Mouse (Mus musculus): ENCODE measurements around the gene Wdr24. TPM values are rescaled to one million over a fixed set of nuclear protein-coding genes. Genes with fewer than 3 reads are reported as not detected.

Gene Wdr24
- total and polyA plus RNA-seq, 2 experiments from 2014 or later = 10.5 to 13.3 TPM

DNA sequence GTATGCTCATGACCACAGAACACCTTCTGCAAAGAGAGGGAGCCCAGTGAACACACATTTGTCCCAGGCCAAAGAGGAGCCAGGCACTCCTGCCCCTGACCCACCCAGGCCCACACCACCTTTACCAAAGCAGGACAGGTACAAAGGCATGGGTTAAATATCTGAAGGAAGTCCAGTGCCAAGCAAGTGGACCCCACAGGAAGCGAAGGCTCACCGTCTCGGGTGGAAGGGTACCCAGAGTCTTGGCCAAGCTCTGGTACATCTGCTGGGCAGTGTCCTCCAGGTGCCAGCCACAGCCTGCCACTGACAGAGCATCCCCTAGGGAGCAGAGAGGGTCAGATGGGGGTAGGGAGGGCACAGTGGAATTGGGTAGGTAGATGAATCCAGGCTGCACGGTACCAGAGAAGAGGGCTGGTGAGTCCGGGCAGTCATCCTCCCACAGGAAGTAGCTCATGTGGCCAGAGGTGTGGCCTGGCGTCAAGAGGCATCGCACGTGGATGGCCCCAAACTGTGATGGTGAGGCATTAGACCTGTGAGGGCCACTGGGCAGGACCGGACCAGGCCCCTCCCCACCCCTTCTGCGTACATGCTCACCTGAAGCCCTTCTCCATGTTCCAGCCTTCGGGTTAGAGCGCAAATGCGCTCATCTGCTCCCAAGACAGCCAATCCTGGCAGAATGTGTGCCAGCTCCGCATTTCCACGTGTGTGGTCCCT is 39.4 kb upstream of the Wdr24 start:
- Histone ChIP-seq H3K27ac (ENCODE audit: low read depth) (no peak overlapping the region), H3K36me3 (replicated peaks; ENCODE audit: control insufficient read depth, insufficient read depth, low read length) (peaks cover 48% of the 10 kb centered on the region), H3K4me3 (ENCODE audit: low read depth, low read length) (no peak overlapping the region), H3K9ac (replicated peaks; ENCODE audit: low read depth, low read length) (peak overlapping the region; percentile 55; the same call in 1 of the 2 replicates), H3K27me3 (ENCODE audit: control insufficient read depth, insufficient read depth, low read length) (no peaks in the 10 kb centered on the region), H3K9me3 (replicated peaks; ENCODE audit: control insufficient read depth, low read length) (no peaks in the 10 kb centered on the region), H3K4me2 (ENCODE audit: low read depth, low read length) (peak overlapping the region; percentile 84; the same call in 1 of the 2 replicates), H3K4me1 (ENCODE audit: control insufficient read depth, insufficient read depth) (peaks cover 10% of the 10 kb centered on the region)
- DNase-seq (ENCODE audit: low spot score) (no peak), ATAC-seq (ENCODE audit: insufficient read depth, low read depth) (no peak)
- 83% methylated on average over 15 of the region's 15 CpGs for WGBS
- no peak for TF ChIP-seq CTCF (IDR thresholded peaks at IDR 0.05; ENCODE audit: low read depth)
- TF ChIP-seq EP300 (IDR thresholded peaks at IDR 0.05; ENCODE audit: low read depth) = no peak

- Histone ChIP-seq H3K27ac (ENCODE audit: low read depth) (peak within 1 kb of the TSS; percentile 61; the same call in 1 of the 2 replicates), H3K27me3 (ENCODE audit: control insufficient read depth, insufficient read depth, low read length) (no peaks in the 10 kb centered on the region), H3K4me1 (ENCODE audit: control insufficient read depth, insufficient read depth) (peaks cover 10% of the 10 kb centered on the region), H3K4me3 (ENCODE audit: low read depth, low read length) (peak within 1 kb of the TSS; percentile 71), H3K4me2 (ENCODE audit: low read depth, low read length) (peak within 1 kb of the TSS; percentile 84), H3K9ac (replicated peaks; ENCODE audit: low read depth, low read length) (peak within 1 kb of the TSS; percentile 55), H3K9me3 (replicated peaks; ENCODE audit: control insufficient read depth, low read length) (no peaks in the 10 kb centered on the region), H3K36me3 (replicated peaks; ENCODE audit: control insufficient read depth, insufficient read depth, low read length) (peaks cover 42% of the 10 kb centered on the region)
- DNase-seq (ENCODE audit: low spot score) (peak; percentile 95), ATAC-seq (ENCODE audit: insufficient read depth, low read depth) (peak; percentile 84)
- under 1% methylated on average over 23 of the region's 23 CpGs for WGBS
- TF ChIP-seq CTCF (IDR thresholded peaks at IDR 0.05; ENCODE audit: low read depth) (no peak), EP300 (IDR thresholded peaks at IDR 0.05; ENCODE audit: low read depth) (no peak)
Measured at GRCm38 (mm10) chr17:25785281-25785745, 38.1 kb upstream of the Wdr24 start, which contains the start of gene Haghl. Gene Haghl (minus strand): TSS chr17:25785673.

- peaks cover 10% of the 10 kb centered on the region for H3K4me1 ChIP-seq (ENCODE audit: control insufficient read depth, insufficient read depth)
- ATAC-seq (ENCODE audit: insufficient read depth, low read depth) = no peak
- peaks cover 35% of the 10 kb centered on the region for H3K36me3 ChIP-seq (replicated peaks; ENCODE audit: control insufficient read depth, insufficient read depth, low read length)
- TF ChIP-seq EP300 (IDR thresholded peaks at IDR 0.05; ENCODE audit: low read depth) = no peak
- TF ChIP-seq CTCF (IDR thresholded peaks at IDR 0.05; ENCODE audit: low read depth) = no peak
- H3K27me3 ChIP-seq (ENCODE audit: control insufficient read depth, insufficient read depth, low read length) = no peaks in the 10 kb centered on the region
- peak within 1 kb of the TSS; percentile 61; the same call in 1 of the 2 replicates for H3K27ac ChIP-seq (ENCODE audit: low read depth)
- peak within 1 kb of the TSS; percentile 84 for H3K4me2 ChIP-seq (ENCODE audit: low read depth, low read length)
- no peak for DNase-seq (ENCODE audit: low spot score)
- H3K9me3 ChIP-seq (replicated peaks; ENCODE audit: control insufficient read depth, low read length) = no peaks in the 10 kb centered on the region
- peak within 1 kb of the TSS; percentile 55; the same call in 1 of the 2 replicates for H3K9ac ChIP-seq (replicated peaks; ENCODE audit: low read depth, low read length)
- WGBS = 71% methylated on average over 3 of the region's 3 CpGs
- peak within 1 kb of the TSS; percentile 71 for H3K4me3 ChIP-seq (ENCODE audit: low read depth, low read length)
Measured at GRCm38 (mm10) chr17:25786280-25786679, 37.1 kb upstream of the Wdr24 start, which contains the start of gene Ccdc78. Gene Ccdc78 (plus strand): TSS chr17:25786580.

DNA sequence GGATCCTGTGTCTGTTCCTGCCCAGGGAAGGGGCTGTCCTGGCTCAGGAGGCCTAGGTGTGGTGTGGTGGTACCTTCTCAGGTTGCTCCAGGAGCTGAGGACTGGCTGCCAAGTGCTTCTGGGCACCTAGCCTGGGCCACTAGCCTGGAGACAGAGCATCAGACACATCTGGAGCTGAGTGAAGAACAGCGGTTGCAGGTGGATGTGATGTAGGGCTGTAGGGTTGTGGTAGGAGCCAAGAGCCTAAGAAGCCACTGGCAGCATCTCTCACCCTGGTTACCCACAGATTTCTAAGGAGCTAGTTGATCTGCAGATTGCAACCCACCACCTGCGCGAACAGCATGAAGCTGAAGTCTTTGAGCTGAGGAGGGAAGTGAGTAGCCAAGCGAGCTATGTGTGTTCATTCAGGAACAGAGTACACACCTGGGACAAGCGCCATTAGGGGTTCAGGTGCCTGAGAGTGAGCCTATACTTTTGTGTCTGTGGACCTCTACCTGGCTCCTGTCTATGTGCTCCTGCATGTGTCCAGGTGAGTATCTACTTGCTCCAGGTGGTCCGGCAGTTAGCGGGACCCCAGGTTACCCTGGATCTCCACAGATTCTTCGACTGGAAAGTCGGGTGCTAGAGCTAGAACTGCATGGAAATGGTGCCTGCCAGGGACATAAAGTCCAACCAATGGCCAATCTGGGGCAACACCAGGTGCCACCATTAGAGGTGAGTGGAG is 36.5 kb upstream of the Wdr24 start:
- H3K4me2 ChIP-seq (ENCODE audit: low read depth, low read length) = no peak overlapping the region
- 89% methylated on average over 9 of the region's 9 CpGs for WGBS
- no peaks in the 10 kb centered on the region for H3K9me3 ChIP-seq (replicated peaks; ENCODE audit: control insufficient read depth, low read length)
- H3K4me1 ChIP-seq (ENCODE audit: control insufficient read depth, insufficient read depth) = peaks cover 10% of the 10 kb centered on the region
- H3K27ac ChIP-seq (ENCODE audit: low read depth) = no peak overlapping the region
- no peak for TF ChIP-seq EP300 (IDR thresholded peaks at IDR 0.05; ENCODE audit: low read depth)
- TF ChIP-seq CTCF (IDR thresholded peaks at IDR 0.05; ENCODE audit: low read depth) = no peak
- no peak overlapping the region for H3K4me3 ChIP-seq (ENCODE audit: low read depth, low read length)
- no peak for DNase-seq (ENCODE audit: low spot score)
- H3K27me3 ChIP-seq (ENCODE audit: control insufficient read depth, insufficient read depth, low read length) = no peaks in the 10 kb centered on the region
- H3K9ac ChIP-seq (replicated peaks; ENCODE audit: low read depth, low read length) = no peak overlapping the region
- ATAC-seq (ENCODE audit: insufficient read depth, low read depth) = no peak
- H3K36me3 ChIP-seq (replicated peaks; ENCODE audit: control insufficient read depth, insufficient read depth, low read length) = peaks cover 28% of the 10 kb centered on the region

GRCm38 (mm10) chr17:25791320-25791842 is 32.0 kb upstream of the Wdr24 start:
- Histone ChIP-seq H3K9ac (replicated peaks; ENCODE audit: low read depth, low read length) (peak overlapping the region; percentile 81), H3K4me1 (ENCODE audit: control insufficient read depth, insufficient read depth) (peaks cover 17% of the 10 kb centered on the region; the same call in 1 of the 2 replicates), H3K4me2 (ENCODE audit: low read depth, low read length) (peak overlapping the region; percentile 91), H3K27me3 (ENCODE audit: control insufficient read depth, insufficient read depth, low read length) (no peaks in the 10 kb centered on the region), H3K36me3 (replicated peaks; ENCODE audit: control insufficient read depth, insufficient read depth, low read length) (peaks cover 18% of the 10 kb centered on the region; the same call in 1 of the 2 replicates), H3K9me3 (replicated peaks; ENCODE audit: control insufficient read depth, low read length) (no peaks in the 10 kb centered on the region), H3K27ac (ENCODE audit: low read depth) (no peak overlapping the region), H3K4me3 (ENCODE audit: low read depth, low read length) (peak overlapping the region; percentile 83)
- ATAC-seq (ENCODE audit: insufficient read depth, low read depth) (no peak), DNase-seq (ENCODE audit: low spot score) (no peak)
- TF ChIP-seq EP300 (IDR thresholded peaks at IDR 0.05; ENCODE audit: low read depth) = no peak
- no peak for TF ChIP-seq CTCF (IDR thresholded peaks at IDR 0.05; ENCODE audit: low read depth)
- WGBS = 26% methylated on average over 19 of the region's 19 CpGs
